Mouse (Mus musculus): ENCODE results near the gene Il17rc. TPM values are rescaled to one million over a fixed set of nuclear protein-coding genes. Genes with fewer than 3 reads are reported as not detected.
A peak's percentile ranks its signal among the peaks of the same experiment; 100 is the strongest.

Il17rc gene
- total RNA-seq (2015; ENCODE audit: low replicate concordance) (not detected in 2 replicates), total RNA-seq (2017; ENCODE audit: low replicate concordance) (not detected in 2 replicates)

- no peak for ATAC-seq (replicated peaks; ENCODE audit: low FRiP score, poor library complexity, severe bottlenecking)
These were observed at the start of gene Il17rc for GRCm38 (mm10) chr6:113471297-113471936. TSS of gene Il17rc (plus strand) at chr6:113471427.

- no peak for ATAC-seq (replicated peaks; ENCODE audit: low FRiP score, poor library complexity, severe bottlenecking)
These were observed 48.2 kb upstream of the Il17rc start for GRCm38 (mm10) chr6:113423000-113423399.

- no peak for ATAC-seq (replicated peaks; ENCODE audit: low FRiP score, poor library complexity, severe bottlenecking)
These were observed 47.0 kb upstream of the Il17rc start for GRCm38 (mm10) chr6:113424187-113424586.

DNA sequence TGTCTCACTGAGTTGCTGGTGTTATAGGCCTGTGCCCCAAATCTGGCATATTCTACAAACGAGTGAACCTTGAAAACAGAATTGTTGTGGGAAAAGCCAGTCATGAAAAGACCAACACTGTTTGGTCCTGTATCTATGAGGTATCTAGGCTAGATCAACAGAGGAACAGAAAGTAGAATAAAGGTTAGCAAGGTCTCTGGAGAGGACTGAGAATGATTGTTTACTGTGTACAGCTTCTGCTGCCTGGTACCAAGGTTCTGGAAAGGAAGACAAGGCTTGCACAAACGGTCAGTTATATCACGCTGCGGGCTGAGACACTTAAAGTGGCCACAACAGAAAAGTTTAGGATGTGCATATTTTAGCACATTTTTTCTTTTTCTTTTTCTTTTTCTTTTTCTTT, 44.5 kb upstream of the Il17rc start:
- no peak for ATAC-seq (replicated peaks; ENCODE audit: low FRiP score, poor library complexity, severe bottlenecking)

DNA sequence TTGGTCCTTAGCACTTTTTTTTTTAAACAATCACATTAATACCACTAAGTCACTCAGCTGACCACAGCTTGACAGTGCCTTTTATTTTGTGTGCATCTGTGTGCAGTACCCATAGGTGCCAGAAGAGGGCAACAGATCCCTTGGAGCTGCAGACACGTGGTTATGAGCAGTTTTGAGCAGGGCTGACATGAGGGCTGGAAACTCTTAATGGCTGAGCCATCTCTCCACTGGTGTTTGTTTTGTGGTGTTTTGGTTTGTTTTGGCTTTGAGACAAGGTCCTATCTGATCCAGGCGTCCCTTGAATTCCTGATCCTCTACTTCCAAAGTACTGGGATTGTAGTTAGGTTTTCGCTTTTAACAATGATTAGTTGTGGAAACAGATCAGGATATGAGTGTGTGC, 43.8 kb upstream of the Il17rc start:
- peak; percentile 57; the same call in 1 of the 2 replicates for ATAC-seq (replicated peaks; ENCODE audit: low FRiP score, poor library complexity, severe bottlenecking)

- ATAC-seq (replicated peaks; ENCODE audit: low FRiP score, poor library complexity, severe bottlenecking): no peak
These were observed 43.2 kb upstream of the Il17rc start for GRCm38 (mm10) chr6:113428006-113428405.

- no peak for ATAC-seq (replicated peaks; ENCODE audit: low FRiP score, poor library complexity, severe bottlenecking)
These were observed 41.3 kb upstream of the Il17rc start for GRCm38 (mm10) chr6:113429965-113430364.

DNA sequence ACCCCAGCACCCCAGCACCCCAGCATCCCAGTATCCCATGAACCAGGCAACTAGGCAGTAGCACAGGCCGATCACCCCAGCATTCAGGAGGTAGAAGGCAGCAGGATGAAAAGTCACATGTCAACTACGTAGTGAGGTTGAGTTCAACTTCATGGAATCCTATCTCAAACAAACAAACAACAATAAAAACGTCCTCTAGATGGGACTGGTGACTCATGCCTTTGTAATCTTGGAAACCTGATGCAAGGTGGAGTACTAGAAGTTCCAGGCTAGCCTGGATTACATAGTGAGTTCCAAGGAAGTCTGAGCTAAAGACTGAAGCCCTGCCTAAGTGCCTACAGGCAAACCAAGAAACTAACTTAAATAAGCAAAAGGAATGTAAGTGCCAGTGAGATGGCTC, 40.4 kb upstream of the Il17rc start:
- no peak for ATAC-seq (replicated peaks; ENCODE audit: low FRiP score, poor library complexity, severe bottlenecking)

- no peak for ATAC-seq (replicated peaks; ENCODE audit: low FRiP score, poor library complexity, severe bottlenecking)
These were observed 39.4 kb upstream of the Il17rc start for GRCm38 (mm10) chr6:113431801-113432200.

- no peak for ATAC-seq (replicated peaks; ENCODE audit: low FRiP score, poor library complexity, severe bottlenecking)
These were observed 37.6 kb upstream of the Il17rc start for GRCm38 (mm10) chr6:113433661-113434060.

DNA sequence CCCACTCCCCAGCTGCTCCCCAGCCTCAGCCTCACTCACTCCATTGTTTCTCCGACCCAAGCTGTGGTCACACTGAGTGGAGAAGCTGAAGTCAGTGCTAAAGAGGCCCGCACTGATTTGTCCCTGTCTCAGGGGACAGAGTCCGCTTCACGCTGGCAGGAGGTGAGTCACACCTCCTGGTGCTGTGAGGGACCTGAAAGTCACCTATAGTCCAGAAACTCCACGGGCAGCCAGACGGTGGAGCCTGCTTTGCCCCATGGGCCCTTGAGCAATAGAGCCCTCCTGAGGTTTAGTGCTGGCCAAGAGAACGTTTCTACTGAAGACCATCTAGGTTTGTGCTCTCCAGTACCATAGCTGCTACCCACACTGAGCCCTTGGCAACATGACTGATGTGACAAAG, 36.5 kb upstream of the Il17rc start:
- ATAC-seq (replicated peaks; ENCODE audit: low FRiP score, poor library complexity, severe bottlenecking): no peak

- ATAC-seq (replicated peaks; ENCODE audit: low FRiP score, poor library complexity, severe bottlenecking): no peak
These were observed 35.5 kb upstream of the Il17rc start, which contains the start of gene Cidec for GRCm38 (mm10) chr6:113435664-113436205. TSS of gene Cidec (minus strand) at chr6:113435760.

DNA sequence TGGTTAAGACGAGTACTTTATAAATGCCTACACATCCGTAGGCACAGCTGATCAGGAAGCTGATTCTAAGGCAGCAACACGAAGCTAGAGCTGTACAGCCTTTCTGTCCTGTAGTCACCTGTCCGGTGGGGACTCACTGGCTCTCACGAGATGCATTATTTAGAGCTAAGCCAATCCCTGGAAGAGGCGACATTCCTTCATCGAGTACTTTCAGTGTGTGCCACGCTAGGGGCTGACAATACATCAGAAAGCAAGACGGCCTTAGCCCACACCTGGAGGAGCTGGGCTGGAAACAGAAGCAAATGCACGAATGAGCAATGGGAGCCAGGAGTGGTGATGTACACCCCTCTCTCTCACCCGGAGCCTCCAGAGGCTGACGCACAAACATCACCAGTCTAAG, 34.1 kb upstream of the Il17rc start:
- no peak for ATAC-seq (replicated peaks; ENCODE audit: low FRiP score, poor library complexity, severe bottlenecking)

GRCm38 (mm10) chr6:113438721-113439430, 32.4 kb upstream of the Il17rc start:
- ATAC-seq (replicated peaks; ENCODE audit: low FRiP score, poor library complexity, severe bottlenecking): no peak

DNA sequence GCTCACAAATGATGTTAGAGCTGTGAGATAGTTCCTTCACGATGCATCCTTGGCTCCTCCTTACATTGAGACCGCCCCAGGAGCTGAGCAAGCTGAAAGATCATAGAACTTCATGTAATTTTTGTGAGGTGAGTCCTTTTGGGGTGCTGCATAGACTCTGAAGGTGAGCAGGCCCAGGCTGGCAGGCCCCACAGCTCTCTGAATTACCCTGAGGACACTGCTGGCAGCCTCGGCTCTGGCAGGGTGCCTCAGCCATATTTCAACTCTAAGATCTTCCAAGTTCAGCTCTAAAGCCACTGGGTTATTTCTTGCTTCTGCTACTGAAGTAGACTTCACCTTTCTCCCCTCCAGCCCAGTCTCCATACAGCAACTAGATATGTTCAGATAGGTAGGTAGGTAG, 30.5 kb upstream of the Il17rc start:
- ATAC-seq (replicated peaks; ENCODE audit: low FRiP score, poor library complexity, severe bottlenecking): no peak

DNA sequence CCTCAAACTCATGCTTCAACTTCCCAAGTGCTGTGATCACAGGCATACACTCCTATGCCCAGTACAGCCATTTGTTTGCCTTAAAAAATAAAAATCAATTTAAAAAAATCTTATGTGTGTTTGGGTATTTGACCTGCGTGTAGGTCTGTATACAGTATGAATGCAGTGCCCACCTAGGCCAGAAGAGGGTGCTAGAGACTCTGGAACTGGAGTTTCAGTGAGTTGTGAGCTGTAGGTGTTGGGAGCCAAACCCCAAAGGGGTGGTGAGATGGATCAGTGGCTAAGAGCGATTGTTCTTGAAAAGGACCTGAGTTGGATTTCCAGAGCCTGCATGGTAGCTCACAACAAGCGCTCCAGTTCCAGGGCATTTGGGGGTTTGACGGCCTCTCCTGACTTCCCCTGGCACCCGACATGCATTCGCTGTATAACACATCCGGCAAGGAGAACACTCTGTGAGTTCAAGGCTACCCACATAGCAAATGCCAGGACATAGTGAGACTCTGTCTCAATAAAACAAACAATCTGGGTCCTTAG, 30.0 kb upstream of the Il17rc start:
- ATAC-seq (replicated peaks; ENCODE audit: low FRiP score, poor library complexity, severe bottlenecking): peak; percentile 69

- peak; percentile 6; the same call in 1 of the 2 replicates for ATAC-seq (replicated peaks; ENCODE audit: low FRiP score, poor library complexity, severe bottlenecking)
These were observed 29.2 kb upstream of the Il17rc start for GRCm38 (mm10) chr6:113442087-113442441.

- ATAC-seq (replicated peaks; ENCODE audit: low FRiP score, poor library complexity, severe bottlenecking): peak; percentile 91
These were observed 28.7 kb upstream of the Il17rc start, which contains the start of gene Jagn1 for GRCm38 (mm10) chr6:113442442-113443090. TSS of gene Jagn1 (plus strand) at chr6:113442569.

DNA sequence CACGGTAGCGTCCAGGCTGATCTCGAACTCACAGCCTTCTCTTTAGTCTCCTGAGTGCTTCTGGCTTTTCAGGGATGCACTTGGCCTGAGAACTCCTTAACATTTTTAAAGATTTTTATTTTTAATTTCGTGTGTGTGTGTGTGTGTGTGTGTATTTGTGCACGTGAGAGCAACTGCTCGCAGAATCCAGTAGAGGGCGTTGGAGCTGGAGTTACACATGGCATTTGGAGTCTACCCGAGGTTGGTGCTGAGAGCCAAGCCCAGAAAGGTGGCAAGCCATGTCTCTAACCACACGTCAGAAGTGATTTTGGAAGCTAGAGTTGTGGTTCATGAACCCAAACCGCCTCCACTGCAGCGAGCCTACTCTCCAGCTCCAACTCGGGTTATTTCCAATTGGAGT, 28.1 kb upstream of the Il17rc start:
- ATAC-seq (replicated peaks; ENCODE audit: low FRiP score, poor library complexity, severe bottlenecking): no peak

- no peak for ATAC-seq (replicated peaks; ENCODE audit: low FRiP score, poor library complexity, severe bottlenecking)
These were observed 26.8 kb upstream of the Il17rc start for GRCm38 (mm10) chr6:113444207-113444965.

Measured in erythroid progenitor cell, adult 5-6 weeks (primary cell).